Mouse (Mus musculus) heart, embryonic 14.5 days (tissue): ENCODE measurements around the gene Mcm9. TPM values are rescaled to one million over a fixed set of nuclear protein-coding genes. Genes with fewer than 3 reads are reported as not detected.

Experiments used
- ATAC-seq: fragments of 200-750 bp; cut with Nextera tagmentation; 2 replicates; pipeline ENCODE4 v1.8.0; 2017; ENCODE audit warnings: low read depth, moderate TSS enrichment; ENCODE audit not compliant: insufficient number of reproducible peaks, insufficient read depth, low FRiP score
- H3K27ac ChIP-seq, 2 experiments: fragments of 200-500 bp in 1 of 2; fragments of 300-500 bp in 1 of 2; sonication (generic) in 1 of 2; replicated peaks in 1 of 2; 2 replicates each; pipeline ENCODE4 v1.5.1; 2012 to 2014; ENCODE audit warnings: low read depth in 2 of 2, low read length in 2 of 2, control low read depth in 1 of 2, mild to moderate bottlenecking in 1 of 2, mixed read lengths in 1 of 2; ENCODE audit not compliant: control insufficient read depth in 1 of 2, insufficient read depth in 1 of 2
- H3K27me3 ChIP-seq: fragments of 300-500 bp; sonication (generic); 2 replicates; pipeline ENCODE4 v1.6.1; 2014; ENCODE audit warnings: mild to moderate bottlenecking, low read length, control low read depth; ENCODE audit not compliant: control insufficient read depth, insufficient read depth
- H3K36me3 ChIP-seq: fragments of 300-500 bp; sonication (generic); 2 replicates; pipeline ENCODE4 v1.6.1; 2014; ENCODE audit warnings: mild to moderate bottlenecking, control low read depth, low read length, mixed read lengths; ENCODE audit not compliant: control insufficient read depth, insufficient read depth
- H3K4me1 ChIP-seq, 2 experiments: fragments of 200-500 bp in 1 of 2; fragments of 300-500 bp in 1 of 2; sonication (generic) in 1 of 2; 2 replicates each; pipeline ENCODE4 v1.6.1; 2012 to 2014; ENCODE audit warnings: low read length in 2 of 2, control low read depth in 1 of 2, mixed read lengths in 1 of 2; ENCODE audit not compliant: control insufficient read depth in 2 of 2, insufficient read depth in 2 of 2
- H3K4me2 ChIP-seq: fragments of 300-500 bp; sonication (generic); 2 replicates; pipeline ENCODE4 v1.6.1; 2014; ENCODE audit warnings: mild to moderate bottlenecking, low read length
- H3K4me3 ChIP-seq, 2 experiments: fragments of 200-500 bp in 1 of 2; fragments of 300-500 bp in 1 of 2; sonication (generic) in 1 of 2; 2 replicates each; pipeline ENCODE4 v1.5.1; 2012 to 2014; ENCODE audit warnings: low read length in 2 of 2, mild to moderate bottlenecking in 2 of 2, control low read depth in 1 of 2, low read depth in 1 of 2, moderate library complexity in 1 of 2; ENCODE audit not compliant: control insufficient read depth in 1 of 2, insufficient read depth in 1 of 2
- H3K9ac ChIP-seq: fragments of 300-500 bp; sonication (generic); 2 replicates; pipeline ENCODE4 v1.6.1; 2014; ENCODE audit warnings: mild to moderate bottlenecking, low read length
- H3K9me3 ChIP-seq: fragments of 300-500 bp; sonication (generic); 2 replicates; pipeline ENCODE4 v1.6.1; 2016; ENCODE audit warnings: low read length, control low read depth; ENCODE audit not compliant: control insufficient read depth
- WGBS: fragments of 180-500 bp; shearing (Covaris S2); extraction: QIAGEN DNeasy Blood & Tissue Kit; methylation state at CpG from one replicate; pipeline ENCODE4 v1.1.7; 2014; 5-methylcytosine and 5-hydroxymethylcytosine counted together
- polyA plus RNA-seq: library from polyadenylated mRNA; unstranded; fragments of >200 nt; fragmentation: Nextera tagmentation; extraction: Ambion mirVana; gene quantifications from 2 replicates; pipeline ENCODE4 v1.2.1, GENCODE M21; 2014

Gene Mcm9
- polyA plus RNA-seq, 1 experiment from 2014 or later = 11.1 TPM

GRCm38 (mm10) chr10:53629247-53629917, 857 bp downstream of the Mcm9 start:
- Histone ChIP-seq H3K4me3 (peak overlapping the region; percentile 90 to 94), H3K27ac (peak overlapping the region; percentile 96), H3K9me3 (no peaks in the 10 kb centered on the region), H3K4me2 (peak overlapping the region; percentile 71), H3K36me3 (peaks cover 15% of the 10 kb centered on the region), H3K9ac (peak overlapping the region; percentile 89), H3K27me3 (no peaks in the 10 kb centered on the region), H3K4me1 (peaks cover 0 to 12% of the 10 kb centered on the region in 2 experiments; a peak in 3 of 4 replicates)
- WGBS = under 1% methylated on average over 67 of the region's 67 CpGs
- peak; percentile 84 for ATAC-seq

- Histone ChIP-seq H3K27me3 (no peaks in the 10 kb centered on the region), H3K4me1 (no peaks in the 10 kb centered on the region), H3K9me3 (no peaks in the 10 kb centered on the region), H3K9ac (no peak overlapping the region), H3K36me3 (peaks cover 71% of the 10 kb centered on the region), H3K27ac (no peak overlapping the region), H3K4me3 (no peak overlapping the region), H3K4me2 (no peak overlapping the region)
- WGBS = 66% methylated on average over 8 of the region's 8 CpGs
- ATAC-seq = no peak
Observed at GRCm38 (mm10) chr10:53615850-53616616, 14.2 kb downstream of the Mcm9 start.

GRCm38 (mm10) chr10:53613955-53614354, 16.3 kb downstream of the Mcm9 start:
- no peaks in the 10 kb centered on the region for H3K9me3 ChIP-seq

GRCm38 (mm10) chr10:53612172-53612571, 18.1 kb downstream of the Mcm9 start:
- ATAC-seq = no peak
- Histone ChIP-seq H3K9me3 (no peaks in the 10 kb centered on the region), H3K9ac (no peak overlapping the region), H3K36me3 (peaks cover 77% of the 10 kb centered on the region), H3K4me1 (no peaks in the 10 kb centered on the region), H3K4me3 (no peak overlapping the region), H3K27me3 (no peaks in the 10 kb centered on the region), H3K27ac (no peak overlapping the region), H3K4me2 (no peak overlapping the region)
- WGBS = 54% methylated on average over 1 of the region's 1 CpGs

More at GRCm38 (mm10) chr10:53613955-53614354, 16.3 kb downstream of the Mcm9 start:
- Histone ChIP-seq H3K36me3 (peaks cover 69% of the 10 kb centered on the region), H3K27me3 (no peaks in the 10 kb centered on the region), H3K9ac (no peak overlapping the region), H3K4me3 (no peak overlapping the region), H3K27ac (no peak overlapping the region), H3K4me1 (no peaks in the 10 kb centered on the region), H3K4me2 (no peak overlapping the region)
- ATAC-seq = no peak
- WGBS = 58% methylated on average over 1 of the region's 1 CpGs

GRCm38 (mm10) chr10:53608274-53608673, 22.0 kb downstream of the Mcm9 start:
- no peaks in the 10 kb centered on the region for H3K4me1 ChIP-seq
- H3K4me2 ChIP-seq = no peak overlapping the region
- WGBS = 88% methylated on average over 2 of the region's 2 CpGs
- H3K9ac ChIP-seq = no peak overlapping the region
- no peaks in the 10 kb centered on the region for H3K27me3 ChIP-seq
- H3K36me3 ChIP-seq = peaks cover 82% of the 10 kb centered on the region
- no peak for ATAC-seq
- H3K4me3 ChIP-seq = no peak overlapping the region
- H3K9me3 ChIP-seq = no peaks in the 10 kb centered on the region
- no peak overlapping the region for H3K27ac ChIP-seq

- H3K4me1 ChIP-seq = no peaks in the 10 kb centered on the region
- no peak overlapping the region for H3K27ac ChIP-seq
- no peaks in the 10 kb centered on the region for H3K27me3 ChIP-seq
- WGBS = 70% methylated on average over 2 of the region's 2 CpGs
- no peaks in the 10 kb centered on the region for H3K9me3 ChIP-seq
- ATAC-seq = no peak
- no peak overlapping the region for H3K9ac ChIP-seq
- H3K4me2 ChIP-seq = no peak overlapping the region
- no peak overlapping the region for H3K4me3 ChIP-seq
- peaks cover 88% of the 10 kb centered on the region for H3K36me3 ChIP-seq
Observed at GRCm38 (mm10) chr10:53605328-53605727, 24.9 kb downstream of the Mcm9 start.

GRCm38 (mm10) chr10:53598821-53599220, 31.4 kb downstream of the Mcm9 start:
- H3K4me2 ChIP-seq = peak overlapping the region; percentile 68
- no peaks in the 10 kb centered on the region for H3K27me3 ChIP-seq
- H3K27ac ChIP-seq = no peak overlapping the region
- no peaks in the 10 kb centered on the region for H3K9me3 ChIP-seq
- H3K9ac ChIP-seq = no peak overlapping the region
- ATAC-seq = no peak
- H3K36me3 ChIP-seq = peaks cover 33% of the 10 kb centered on the region
- H3K4me3 ChIP-seq = peak overlapping the region in 1 of 2 experiments; percentile 93; a peak in 1 of 4 replicates
- 53% methylated on average over 5 of the region's 5 CpGs for WGBS
- H3K4me1 ChIP-seq = peaks cover 0 to 20% of the 10 kb centered on the region in 2 experiments; a peak in 2 of 4 replicates
